Mouse (Mus musculus): ENCODE measurements around the gene Slc35f1. TPM values are rescaled to one million over a fixed set of nuclear protein-coding genes. Genes with fewer than 3 reads are reported as not detected.

Slc35f1 gene
- total and polyA plus RNA-seq, 3 experiments = not detected

GRCm38 (mm10) chr10:53062741-53063140 is 372.4 kb downstream of the Slc35f1 start:
- no peak overlapping the region for H3K27ac ChIP-seq (ENCODE audit: control insufficient read depth, low read depth, low read length)
- H3K79me2 ChIP-seq (ENCODE audit: control insufficient read depth, insufficient read depth, low read length, poor library complexity) = no peaks in the 10 kb centered on the region
- H3K27me3 ChIP-seq (ENCODE audit: control insufficient read depth in 1 of 2, insufficient read depth in 2 of 2, low read length in 2 of 2) = no peaks in the 10 kb centered on the region
- TF ChIP-seq HCFC1 (IDR thresholded peaks at IDR 0.05; ENCODE audit: low read depth, low read length) (no peak), BHLHE40 (IDR thresholded peaks at IDR 0.05; ENCODE audit: borderline replicate concordance, low read depth, low read length) (no peak), TBP (IDR thresholded peaks at IDR 0.05; ENCODE audit: low read depth, low read length) (no peak), POLR2AphosphoS5 (IDR thresholded peaks at IDR 0.05; ENCODE audit: borderline replicate concordance, low read depth, low read length) (no peak), RCOR1 (IDR thresholded peaks at IDR 0.05; ENCODE audit: low read depth, low read length) (no peak), E2F4 (IDR thresholded peaks at IDR 0.05; ENCODE audit: borderline replicate concordance, low read depth, low read length) (no peak), TAL1 (IDR thresholded peaks at IDR 0.05; ENCODE audit: low read length) (no peak), ZKSCAN1 (IDR thresholded peaks at IDR 0.05; ENCODE audit: low read depth, low read length) (no peak), ZMIZ1 (IDR thresholded peaks at IDR 0.05; ENCODE audit: low read depth, low read length) (no peak), USF2 (IDR thresholded peaks at IDR 0.05; ENCODE audit: borderline replicate concordance in 1 of 2, insufficient read depth in 1 of 2, low read depth in 1 of 2, low read length in 2 of 2) (no peak), MEF2A (IDR thresholded peaks at IDR 0.05; ENCODE audit: extremely low read depth, insufficient replicate concordance, low read depth, low read length, poor library complexity, severe bottlenecking) (no peak), POLR2A (IDR thresholded peaks at IDR 0.05; ENCODE audit: control insufficient read depth in 1 of 2, insufficient read depth in 1 of 2, low read depth in 1 of 2, low read length in 2 of 2, poor library complexity in 1 of 2) (no peak), MYB (IDR thresholded peaks at IDR 0.05; ENCODE audit: low read depth, low read length) (no peak)
- no peaks in the 10 kb centered on the region for H3K9me3 ChIP-seq (replicated peaks; ENCODE audit: insufficient read depth, low read length)
- H3K4me3 ChIP-seq (ENCODE audit: control insufficient read depth in 1 of 2, insufficient read depth in 1 of 2, low read depth in 2 of 2, low read length in 2 of 2) = no peak overlapping the region
- no peak overlapping the region for H3K9ac ChIP-seq (ENCODE audit: control insufficient read depth, low read depth, low read length, poor library complexity, severe bottlenecking)
- DNase-seq (ENCODE audit: low read depth, low spot score) = no peak
- no peaks in the 10 kb centered on the region for H3K36me3 ChIP-seq (ENCODE audit: control insufficient read depth in 1 of 2, insufficient read depth in 2 of 2, low read length in 2 of 2)
- no peaks in the 10 kb centered on the region for H3K4me1 ChIP-seq (ENCODE audit: control insufficient read depth in 1 of 2, insufficient read depth in 2 of 2, low read length in 2 of 2)

- Histone ChIP-seq H3K27me3 (ENCODE audit: control insufficient read depth in 1 of 2, insufficient read depth in 2 of 2, low read length in 2 of 2) (no peaks in the 10 kb centered on the region), H3K4me1 (ENCODE audit: control insufficient read depth in 1 of 2, insufficient read depth in 2 of 2, low read length in 2 of 2) (no peaks in the 10 kb centered on the region), H3K4me3 (ENCODE audit: control insufficient read depth in 1 of 2, insufficient read depth in 1 of 2, low read depth in 2 of 2, low read length in 2 of 2) (no peak overlapping the region), H3K27ac (ENCODE audit: control insufficient read depth, low read depth, low read length) (no peak overlapping the region), H3K9ac (ENCODE audit: control insufficient read depth, low read depth, low read length, poor library complexity, severe bottlenecking) (no peak overlapping the region), H3K79me2 (ENCODE audit: control insufficient read depth, insufficient read depth, low read length, poor library complexity) (no peaks in the 10 kb centered on the region), H3K36me3 (ENCODE audit: control insufficient read depth in 1 of 2, insufficient read depth in 2 of 2, low read length in 2 of 2) (no peaks in the 10 kb centered on the region), H3K9me3 (replicated peaks; ENCODE audit: insufficient read depth, low read length) (no peaks in the 10 kb centered on the region)
- peak; percentile 53 for DNase-seq (ENCODE audit: low read depth, low spot score)
- TF ChIP-seq ZC3H11A (IDR thresholded peaks at IDR 0.05; ENCODE audit: low read depth, low read length) (peak; percentile 75), USF1 (IDR thresholded peaks at IDR 0.05; ENCODE audit: low read depth, low read length) (no peak), RAD21 (IDR thresholded peaks at IDR 0.05; ENCODE audit: low read depth, low read length) (peak; percentile 82), SMC3 (IDR thresholded peaks at IDR 0.05; ENCODE audit: low read depth, low read length) (peak; percentile 78), CTCF (IDR thresholded peaks at IDR 0.05 in 2 of 3, conservative IDR thresholded peaks at IDR 0.05 in 1 of 3; ENCODE audit: control insufficient read depth in 1 of 3, insufficient read depth in 1 of 3, low read depth in 2 of 3, low read length in 3 of 3, poor library complexity in 1 of 3, severe bottlenecking in 1 of 3) (peak; percentile 10 to 72 (median 37); a peak in 3 of 6 replicates), CHD2 (IDR thresholded peaks at IDR 0.05; ENCODE audit: low read length) (no peak)
Measured at GRCm38 (mm10) chr10:53087811-53088210, 397.5 kb downstream of the Slc35f1 start.

Measured in MEL (cell line).